Mouse (Mus musculus): ENCODE results near the gene Vwa2.
A peak's percentile ranks its signal among the peaks of the same experiment; 100 is the strongest.

Gene Vwa2

DNA sequence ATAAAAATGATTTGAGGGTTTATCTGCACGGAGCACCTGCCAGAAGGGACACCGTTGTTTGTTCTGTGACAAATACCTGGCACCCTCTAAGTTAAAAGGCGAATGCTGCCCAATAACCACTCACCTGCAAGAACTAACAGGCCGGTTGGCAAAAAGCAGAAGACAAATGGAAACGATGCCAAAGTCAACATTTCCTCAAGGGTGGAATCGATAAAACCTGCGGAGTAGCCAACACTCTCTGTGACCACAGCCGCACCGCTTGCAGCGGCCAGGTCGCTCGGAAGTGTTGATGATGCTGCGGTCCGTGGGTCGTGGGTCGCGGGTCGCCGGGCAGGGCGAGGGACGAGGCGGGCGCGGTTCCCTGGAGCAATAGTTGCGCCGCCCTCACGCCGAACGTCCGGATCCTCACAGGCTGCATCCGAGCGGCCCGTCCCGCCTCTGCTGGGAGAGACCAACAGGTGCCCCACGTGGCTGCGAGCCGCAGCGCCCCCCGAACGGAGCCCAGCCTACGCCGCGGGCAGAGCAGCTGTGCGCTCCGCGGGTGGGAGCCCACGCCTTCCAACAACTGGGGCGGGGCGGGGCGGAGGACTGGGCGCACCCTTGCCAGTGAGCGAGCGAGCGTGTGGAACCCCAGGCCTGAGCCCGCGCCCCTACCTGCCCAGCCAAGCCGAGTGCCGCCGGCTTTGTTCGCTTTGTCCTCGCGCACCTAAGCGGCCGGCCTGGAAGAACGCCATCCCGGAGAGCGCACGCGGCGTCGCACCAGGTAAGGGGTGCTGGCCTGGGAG is at the start of gene Vwa2:
TSS of gene Vwa2 (plus strand) at position 434 of the 785 bp plus-strand sequence.
- DNase-seq: no peak

DNA sequence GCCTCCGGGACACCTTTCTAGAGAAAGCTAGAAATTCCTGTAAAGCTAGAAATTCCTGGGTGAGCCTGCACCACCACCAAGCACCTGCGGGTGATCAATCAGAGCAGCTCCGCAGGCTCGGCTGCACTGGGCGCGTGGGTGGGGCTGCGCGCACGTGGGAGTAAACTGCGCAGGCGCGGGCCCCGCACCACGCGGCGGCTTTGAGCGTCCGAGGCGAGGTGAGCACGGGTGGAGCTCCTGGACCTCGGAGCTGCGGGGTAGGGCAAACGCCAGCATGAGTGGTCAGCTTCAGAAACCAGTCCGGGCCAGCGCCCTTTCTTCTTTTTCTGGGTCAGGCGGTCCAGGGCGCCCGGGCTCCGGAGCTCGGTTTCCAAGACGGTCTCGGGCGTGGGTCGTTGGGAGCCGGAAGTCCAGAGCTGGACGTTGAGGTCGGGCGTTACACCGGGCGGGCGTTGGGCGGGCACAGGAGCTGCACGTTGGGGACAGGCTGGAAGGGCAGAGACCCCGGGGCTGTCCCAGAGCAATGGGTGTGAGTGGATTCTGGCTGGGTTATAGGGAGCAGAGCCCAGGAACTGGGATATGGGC is 47.9 kb upstream of the Vwa2 start, which contains the start of gene Tdrd1:
TSS of gene Tdrd1 (plus strand) at position 163 of the 585 bp plus-strand sequence.
- no peak for DNase-seq

- no peak for DNase-seq
These were observed 45.7 kb upstream of the Vwa2 start for GRCm38 (mm10) chr19:56828305-56828704.

GRCm38 (mm10) chr19:56829267-56829666 is 44.8 kb upstream of the Vwa2 start:
- DNase-seq: no peak

DNA sequence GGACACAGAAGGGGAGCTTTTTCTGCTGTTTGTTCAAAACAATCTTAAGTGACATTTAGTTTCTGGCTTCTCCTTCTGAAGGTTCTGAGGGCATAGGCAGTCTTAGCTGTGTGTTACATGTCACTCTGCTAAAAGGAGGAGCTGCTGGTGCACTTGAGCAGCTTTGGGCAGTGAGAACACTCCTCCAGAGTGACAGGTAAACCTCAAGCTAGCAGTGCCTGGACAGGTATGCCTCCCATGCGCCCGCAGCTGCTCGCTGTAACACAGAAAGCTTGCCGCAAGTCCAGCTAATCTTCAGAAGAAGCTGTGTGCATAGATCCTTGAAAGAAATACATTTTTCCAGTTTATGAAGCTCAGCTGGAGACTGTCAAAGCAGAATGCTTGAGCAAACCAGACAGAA is 43.9 kb upstream of the Vwa2 start:
- DNase-seq: no peak

GRCm38 (mm10) chr19:56835340-56835739 is 38.7 kb upstream of the Vwa2 start:
- no peak for DNase-seq

DNA sequence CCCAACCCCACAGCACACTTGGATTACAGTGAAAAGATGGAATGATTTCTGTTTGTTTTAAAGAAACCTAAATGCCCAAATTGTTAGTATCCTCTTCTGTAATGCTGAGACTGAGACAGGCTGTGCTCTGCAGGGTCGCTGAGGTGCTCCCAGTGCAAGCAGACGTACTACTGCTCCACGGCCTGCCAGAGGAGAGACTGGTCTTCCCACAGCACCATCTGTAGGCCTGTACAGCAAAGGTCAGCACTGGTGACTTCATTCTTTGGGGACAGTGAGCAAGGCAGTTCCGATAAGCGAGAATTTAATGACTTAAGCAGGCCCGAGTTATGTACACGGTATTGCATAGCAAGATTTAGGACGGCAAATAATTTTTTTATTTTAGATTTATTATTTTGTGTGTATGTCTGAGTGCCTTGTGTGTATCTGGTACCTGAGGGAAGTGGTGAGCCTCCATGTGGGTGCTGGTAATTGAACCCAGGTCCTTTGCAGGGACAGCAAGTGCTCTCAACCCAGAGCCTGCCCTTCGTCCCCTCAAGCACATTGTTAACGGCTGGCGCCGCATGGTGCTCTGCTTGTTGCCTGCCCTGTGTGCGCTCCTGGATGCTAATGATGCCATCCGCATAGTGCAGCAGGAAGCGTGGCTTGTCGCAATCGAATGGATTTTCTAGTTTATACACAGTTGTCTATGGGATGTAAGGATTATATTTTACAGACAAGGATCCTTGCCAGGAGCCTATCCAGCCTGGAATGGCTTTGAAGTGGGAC is 34.9 kb upstream of the Vwa2 start:
- DNase-seq: no peak

DNA sequence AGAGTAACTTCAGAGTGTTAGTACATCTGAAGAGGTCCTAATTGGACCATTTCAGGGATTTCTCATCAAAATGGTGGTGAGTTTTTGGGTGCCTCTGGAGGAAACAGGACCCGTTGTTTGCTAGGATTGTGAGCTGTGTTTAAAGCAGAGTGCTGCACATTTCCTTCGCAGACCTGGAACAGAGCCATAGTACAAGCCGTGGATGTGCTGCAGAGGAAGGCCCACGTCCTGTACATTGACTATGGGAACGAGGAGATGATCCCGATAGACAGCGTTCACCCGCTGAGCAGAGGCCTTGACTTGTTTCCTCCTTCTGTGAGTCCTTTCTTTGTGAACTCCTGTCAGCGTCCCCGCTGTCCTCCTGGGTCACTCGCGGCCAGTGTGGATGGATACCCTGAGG is 31.1 kb upstream of the Vwa2 start:
- no peak for DNase-seq

- no peak for DNase-seq
These were observed 21.5 kb upstream of the Vwa2 start for GRCm38 (mm10) chr19:56852590-56852989.

DNA sequence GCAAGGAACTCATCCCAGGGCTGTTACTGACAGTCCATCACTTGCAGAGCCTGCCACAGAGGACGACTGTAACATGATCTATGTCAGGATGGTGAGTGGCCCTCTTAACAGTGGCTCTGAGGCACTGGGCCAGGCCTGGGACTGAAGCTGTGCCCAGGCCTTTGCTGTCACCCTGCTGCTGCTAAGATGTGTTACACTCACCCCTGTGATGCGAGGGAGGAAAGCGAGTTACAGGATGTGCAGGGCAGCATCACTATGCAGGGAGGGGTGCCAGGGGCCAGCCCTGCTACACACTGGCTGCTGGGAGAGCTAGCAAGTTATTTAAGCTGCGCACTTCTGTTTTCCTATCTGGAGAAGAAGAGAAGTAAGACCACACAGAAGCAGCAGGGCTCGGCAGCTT is 17.6 kb upstream of the Vwa2 start:
- no peak for DNase-seq

GRCm38 (mm10) chr19:56867701-56868100 is 6.3 kb upstream of the Vwa2 start:
- no peak for DNase-seq

- no peak for DNase-seq
These were observed 709 bp downstream of the Vwa2 start for GRCm38 (mm10) chr19:56874601-56875315.

- no peak for DNase-seq
These were observed 3.3 kb downstream of the Vwa2 start for GRCm38 (mm10) chr19:56877364-56877763.

DNA sequence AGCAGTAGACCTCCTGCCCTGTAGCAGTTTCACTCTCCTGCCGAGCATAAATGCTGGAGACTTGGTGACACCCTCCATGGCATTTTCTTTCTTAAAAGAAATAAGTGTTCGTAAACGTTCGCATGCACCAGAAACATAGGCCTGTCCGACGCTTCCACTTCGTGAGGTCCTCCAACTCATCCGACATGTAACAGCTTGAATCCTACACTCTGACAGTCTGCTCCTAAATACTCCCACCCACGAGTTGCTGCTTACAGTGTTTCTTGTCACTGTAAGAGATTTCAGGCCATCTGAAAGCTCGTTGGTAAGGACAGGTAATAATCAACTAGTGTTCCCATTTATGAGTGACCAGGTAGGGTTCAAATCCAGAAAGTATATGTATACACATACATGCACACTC is 13.8 kb downstream of the Vwa2 start:
- DNase-seq: no peak

DNA sequence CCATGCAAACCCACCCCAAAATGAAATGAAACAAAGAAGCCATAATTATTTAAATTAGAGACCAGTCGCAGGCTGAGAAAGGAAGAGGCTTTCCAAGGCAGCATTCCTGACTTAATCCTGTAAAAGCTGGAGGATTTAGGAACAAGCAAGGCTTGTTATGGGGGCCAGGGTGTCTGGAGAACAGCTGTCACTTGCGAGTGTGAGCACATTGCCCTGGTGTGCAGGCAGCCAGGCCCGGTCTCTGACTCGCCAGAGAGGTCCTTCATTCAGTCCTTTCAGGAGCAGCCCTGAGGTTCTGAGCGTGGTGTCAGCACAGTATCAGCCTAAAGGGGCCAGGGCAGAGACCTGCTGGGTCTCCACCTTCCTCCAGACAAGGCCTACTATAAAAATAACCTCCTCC is 14.6 kb downstream of the Vwa2 start:
- no peak for DNase-seq

DNA sequence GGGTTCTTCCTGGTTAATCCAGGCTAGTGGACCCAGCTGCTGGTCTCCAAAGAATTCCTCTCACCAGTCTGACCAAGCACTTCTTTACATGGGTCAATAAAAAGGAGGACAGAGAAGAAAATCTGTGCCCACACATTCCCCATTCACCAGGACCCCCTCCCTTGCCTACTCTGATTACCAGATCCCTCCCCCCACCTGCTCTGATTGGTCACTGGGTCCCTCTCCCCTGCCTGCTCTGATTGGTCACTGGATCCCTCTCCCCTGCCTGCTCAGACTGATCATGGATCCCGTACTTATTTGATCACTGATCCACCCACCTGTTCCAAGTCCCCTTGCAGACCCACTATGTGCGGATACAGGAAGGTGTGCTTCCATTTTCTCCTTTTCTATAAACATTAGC is 17.4 kb downstream of the Vwa2 start:
- no peak for DNase-seq

GRCm38 (mm10) chr19:56892586-56892985 is 18.5 kb downstream of the Vwa2 start:
- DNase-seq: peak; percentile 38

DNA sequence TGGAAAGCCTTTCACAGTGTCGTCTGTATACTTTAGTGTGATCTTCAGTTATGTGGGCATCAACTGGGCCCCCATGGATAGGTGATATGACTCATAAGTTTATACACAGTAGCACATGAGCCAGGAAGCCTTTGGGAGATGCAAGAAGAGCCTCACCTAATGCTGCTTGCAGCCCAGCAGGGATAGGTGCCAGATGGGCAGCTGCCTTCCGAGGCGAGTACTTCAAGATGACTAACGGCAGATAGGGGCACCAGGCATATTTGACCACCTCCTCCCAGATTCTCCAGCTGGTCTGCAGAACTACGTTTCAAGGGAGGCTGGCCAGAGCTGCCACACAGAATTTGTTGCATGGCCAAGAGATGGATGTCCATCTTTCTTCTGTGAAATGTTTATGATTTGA is 19.3 kb downstream of the Vwa2 start:
- DNase-seq: no peak

DNA sequence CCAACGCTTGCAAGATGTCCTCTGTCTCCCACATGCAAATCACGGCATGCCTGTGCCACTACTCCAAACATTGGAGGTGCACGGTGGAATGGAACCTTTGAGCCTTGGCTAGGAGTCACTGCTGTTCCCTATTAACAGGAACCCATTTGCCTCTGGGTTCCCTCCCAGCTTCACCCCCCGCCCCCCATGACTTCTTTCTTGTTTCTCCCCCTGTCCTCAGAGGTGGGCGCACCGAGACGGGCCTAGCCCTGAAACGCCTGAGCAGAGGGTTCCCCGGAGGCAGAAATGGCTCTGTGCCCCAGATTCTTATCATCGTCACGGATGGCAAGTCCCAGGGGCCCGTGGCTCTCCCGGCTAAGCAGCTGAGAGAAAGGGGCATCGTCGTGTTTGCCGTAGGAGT is 23.6 kb downstream of the Vwa2 start:
- no peak for DNase-seq

GRCm38 (mm10) chr19:56904095-56904494 is 30.0 kb downstream of the Vwa2 start:
- DNase-seq: no peak

GRCm38 (mm10) chr19:56905395-56905794 is 31.3 kb downstream of the Vwa2 start:
- no peak for DNase-seq

- no peak for DNase-seq
These were observed 33.8 kb downstream of the Vwa2 start for GRCm38 (mm10) chr19:56907850-56908249.

All from cerebellum, adult 11-12 months (tissue).